Mouse (Mus musculus) embryonic facial prominence, embryonic 14.5 days (tissue): ENCODE data around the gene Pik3cg. TPM values are rescaled to one million over a fixed set of nuclear protein-coding genes. Genes with fewer than 3 reads are reported as not detected.

Experiments
- ATAC-seq: fragments of 200-750 bp; cut with Nextera tagmentation; 2 replicates; pipeline ENCODE4 v1.8.0; 2017; ENCODE audit warnings: low read depth, moderate number of reproducible peaks, moderate TSS enrichment
- DNase-seq: peaks from one replicate; pipeline ENCODE4 v3.0.0-alpha.2; 2015; ENCODE audit warnings: low spot score
- H3K27ac ChIP-seq: fragments of 300-500 bp; sonication (generic); replicated peaks from 2 replicates; pipeline ENCODE4 v1.5.1; 2014; ENCODE audit warnings: low read depth, mild to moderate bottlenecking, low read length, moderate library complexity
- H3K27me3 ChIP-seq: fragments of 300-500 bp; sonication (generic); replicated peaks from 2 replicates; pipeline ENCODE4 v1.6.1; 2014; ENCODE audit warnings: low read length; ENCODE audit not compliant: control insufficient read depth, insufficient read depth
- H3K36me3 ChIP-seq: fragments of 300-500 bp; sonication (generic); 2 replicates; pipeline ENCODE4 v1.6.1; 2014; ENCODE audit warnings: low read length, mixed read lengths; ENCODE audit not compliant: control insufficient read depth, insufficient read depth
- H3K4me1 ChIP-seq: fragments of 300-500 bp; sonication (generic); 2 replicates; pipeline ENCODE4 v1.6.1; 2014; ENCODE audit warnings: antibody characterized with exemption, low read length; ENCODE audit not compliant: control insufficient read depth, insufficient read depth
- H3K4me2 ChIP-seq: fragments of 300-500 bp; sonication (generic); 2 replicates; pipeline ENCODE4 v1.6.1; 2014; ENCODE audit warnings: low read depth, mild to moderate bottlenecking, low read length, moderate library complexity, mixed read lengths
- H3K4me3 ChIP-seq: fragments of 300-500 bp; sonication (generic); 2 replicates; pipeline ENCODE4 v1.5.1; 2014; ENCODE audit warnings: low read depth, mild to moderate bottlenecking, low read length
- H3K9ac ChIP-seq: fragments of 300-500 bp; sonication (generic); 2 replicates; pipeline ENCODE4 v1.6.1; 2014; ENCODE audit warnings: low read depth, mild to moderate bottlenecking, low read length, moderate library complexity, mixed read lengths
- H3K9me3 ChIP-seq: fragments of 300-500 bp; sonication (generic); 2 replicates; pipeline ENCODE4 v1.6.1; 2016; ENCODE audit warnings: low read length; ENCODE audit not compliant: control insufficient read depth
- WGBS: fragments of 180-500 bp; shearing (Covaris S2); extraction: QIAGEN DNeasy Blood & Tissue Kit; methylation state at CpG from one replicate; pipeline ENCODE4 v1.1.7; 2014; 5-methylcytosine and 5-hydroxymethylcytosine counted together
- polyA plus RNA-seq: library from polyadenylated mRNA; unstranded; fragments of >200 nt; fragmentation: Nextera tagmentation; extraction: Ambion mirVana; gene quantifications from 2 replicates; pipeline ENCODE4 v1.2.1, GENCODE M21; 2014

Pik3cg gene
- polyA plus RNA-seq, 1 experiment from 2014 or later, result 4.3 TPM

GRCm38 (mm10) chr12:32198025-32198424 lies 10.4 kb downstream of the Pik3cg start:
- 88% methylated on average over 4 of the region's 4 CpGs for WGBS
- Histone ChIP-seq H3K27ac (no peak overlapping the region), H3K36me3 (no peaks in the 10 kb centered on the region), H3K4me2 (no peak overlapping the region), H3K4me3 (no peak overlapping the region), H3K9me3 (no peaks in the 10 kb centered on the region), H3K9ac (no peak overlapping the region), H3K4me1 (no peaks in the 10 kb centered on the region), H3K27me3 (no peaks in the 10 kb centered on the region)
- no peak for DNase-seq
- ATAC-seq, result no peak

- no peak overlapping the region for H3K27ac ChIP-seq
- no peak overlapping the region for H3K4me3 ChIP-seq
- H3K9me3 ChIP-seq, result no peaks in the 10 kb centered on the region
- H3K9ac ChIP-seq, result no peak overlapping the region
- H3K36me3 ChIP-seq, result no peaks in the 10 kb centered on the region
- H3K4me2 ChIP-seq, result no peak overlapping the region
- DNase-seq (no peak), ATAC-seq (no peak)
- no peaks in the 10 kb centered on the region for H3K4me1 ChIP-seq
- 85% methylated on average over 4 of the region's 4 CpGs for WGBS
- H3K27me3 ChIP-seq, result no peaks in the 10 kb centered on the region
These were observed 13.5 kb downstream of the Pik3cg start for GRCm38 (mm10) chr12:32195000-32195399.

- Histone ChIP-seq H3K36me3 (no peaks in the 10 kb centered on the region), H3K4me3 (no peak overlapping the region), H3K9ac (no peak overlapping the region), H3K27ac (no peak overlapping the region), H3K27me3 (no peaks in the 10 kb centered on the region), H3K4me1 (no peaks in the 10 kb centered on the region), H3K9me3 (no peaks in the 10 kb centered on the region), H3K4me2 (no peak overlapping the region)
- DNase-seq (no peak), ATAC-seq (no peak)
- 83% methylated on average over 1 of the region's 1 CpGs for WGBS
These were observed 14.1 kb downstream of the Pik3cg start for GRCm38 (mm10) chr12:32194358-32194757.

GRCm38 (mm10) chr12:32190927-32191326 lies 17.5 kb downstream of the Pik3cg start:
- H3K27ac ChIP-seq, result no peak overlapping the region
- H3K4me1 ChIP-seq, result no peaks in the 10 kb centered on the region
- H3K4me3 ChIP-seq, result no peak overlapping the region
- H3K36me3 ChIP-seq, result no peaks in the 10 kb centered on the region
- ATAC-seq, result no peak
- H3K4me2 ChIP-seq, result no peak overlapping the region
- no peak for DNase-seq
- H3K9ac ChIP-seq, result no peak overlapping the region
- no peaks in the 10 kb centered on the region for H3K27me3 ChIP-seq
- H3K9me3 ChIP-seq, result no peaks in the 10 kb centered on the region
- 79% methylated on average over 4 of the region's 4 CpGs for WGBS

GRCm38 (mm10) chr12:32187668-32188236 lies 20.7 kb downstream of the Pik3cg start:
- ATAC-seq (no peak), DNase-seq (no peak)
- Histone ChIP-seq H3K27me3 (no peaks in the 10 kb centered on the region), H3K4me2 (no peak overlapping the region), H3K4me1 (no peaks in the 10 kb centered on the region), H3K4me3 (no peak overlapping the region), H3K9ac (no peak overlapping the region), H3K27ac (no peak overlapping the region), H3K9me3 (no peaks in the 10 kb centered on the region), H3K36me3 (no peaks in the 10 kb centered on the region)
- 62% methylated on average over 5 of the region's 5 CpGs for WGBS

GRCm38 (mm10) chr12:32186627-32187255 lies 21.7 kb downstream of the Pik3cg start:
- H3K9ac ChIP-seq, result no peak overlapping the region
- H3K4me2 ChIP-seq, result no peak overlapping the region
- no peak overlapping the region for H3K4me3 ChIP-seq
- no peaks in the 10 kb centered on the region for H3K36me3 ChIP-seq
- 81% methylated on average over 6 of the region's 6 CpGs for WGBS
- H3K9me3 ChIP-seq, result no peaks in the 10 kb centered on the region
- H3K27ac ChIP-seq, result no peak overlapping the region
- ATAC-seq, result no peak
- no peaks in the 10 kb centered on the region for H3K27me3 ChIP-seq
- no peaks in the 10 kb centered on the region for H3K4me1 ChIP-seq
- DNase-seq, result no peak

- ATAC-seq (no peak), DNase-seq (no peak)
- no peak overlapping the region for H3K4me3 ChIP-seq
- no peak overlapping the region for H3K27ac ChIP-seq
- no peaks in the 10 kb centered on the region for H3K4me1 ChIP-seq
- H3K9ac ChIP-seq, result no peak overlapping the region
- 93% methylated on average over 3 of the region's 3 CpGs for WGBS
- H3K27me3 ChIP-seq, result no peaks in the 10 kb centered on the region
- no peaks in the 10 kb centered on the region for H3K36me3 ChIP-seq
- no peaks in the 10 kb centered on the region for H3K9me3 ChIP-seq
- no peak overlapping the region for H3K4me2 ChIP-seq
These were observed 23.6 kb downstream of the Pik3cg start for GRCm38 (mm10) chr12:32184874-32185273.

- H3K27ac ChIP-seq, result no peak overlapping the region
- H3K4me1 ChIP-seq, result no peaks in the 10 kb centered on the region
- WGBS, result 65% methylated on average over 1 of the region's 1 CpGs
- no peak overlapping the region for H3K4me2 ChIP-seq
- H3K36me3 ChIP-seq, result no peaks in the 10 kb centered on the region
- no peaks in the 10 kb centered on the region for H3K27me3 ChIP-seq
- DNase-seq, result no peak
- no peak overlapping the region for H3K4me3 ChIP-seq
- no peak overlapping the region for H3K9ac ChIP-seq
- H3K9me3 ChIP-seq, result no peaks in the 10 kb centered on the region
- ATAC-seq, result no peak
These were observed 24.9 kb downstream of the Pik3cg start for GRCm38 (mm10) chr12:32183584-32183983.
